Mouse (Mus musculus): Measurements from ENCODE around the gene Agbl4. TPM values are rescaled to one million over a fixed set of nuclear protein-coding genes. Genes with fewer than 3 reads are reported as not detected.

Agbl4 gene
- total RNA-seq, 2 experiments from 2014 or later: 4.6 to 5.2 TPM

GRCm38 (mm10) chr4:111704975-111705374, 1307.5 kb downstream of the Agbl4 start:
- intact Hi-C loops (cut with DNase I): no loop called here
- DNase-seq: no peak

Other genes starting within 250 kb of the Agbl4 start
- 100 to 1,000 TPM; 113 to 116 TPM for gene Elavl4, start 45.8 kb upstream of the Agbl4 start, total RNA-seq (2021)

Data from left cerebral cortex, postnatal 4 days (tissue).